Mouse (Mus musculus): ENCODE results near the gene Sf3b2. TPM values are rescaled to one million over a fixed set of nuclear protein-coding genes. Genes with fewer than 3 reads are reported as not detected.

Gene Sf3b2
- total and polyA plus RNA-seq, 2 experiments from 2014 or later, result 283 to 312 TPM

DNA sequence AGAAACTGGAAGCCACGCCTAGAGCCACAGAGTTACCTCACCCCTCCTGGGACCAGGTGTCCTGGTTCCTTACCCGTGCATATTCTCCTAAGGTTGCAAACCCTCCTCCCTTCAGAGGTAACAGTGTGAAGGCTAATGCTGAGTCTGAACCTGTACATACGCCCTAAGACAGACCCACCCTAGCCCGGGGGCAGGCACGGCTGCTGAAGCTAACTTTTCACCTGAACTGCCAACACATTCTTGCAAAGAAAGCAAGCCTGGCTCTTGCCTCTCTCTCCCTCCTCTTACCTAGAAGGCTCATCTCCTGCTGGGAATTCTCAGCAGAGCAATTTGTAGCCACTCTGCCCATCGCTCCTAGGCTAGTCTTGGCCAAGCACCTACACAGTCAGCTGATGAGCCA lies 5.3 kb upstream of the Sf3b2 start:
- no peak overlapping the region for H3K9ac ChIP-seq (replicated peaks; ENCODE audit: low read length, poor library complexity, severe bottlenecking)

DNA sequence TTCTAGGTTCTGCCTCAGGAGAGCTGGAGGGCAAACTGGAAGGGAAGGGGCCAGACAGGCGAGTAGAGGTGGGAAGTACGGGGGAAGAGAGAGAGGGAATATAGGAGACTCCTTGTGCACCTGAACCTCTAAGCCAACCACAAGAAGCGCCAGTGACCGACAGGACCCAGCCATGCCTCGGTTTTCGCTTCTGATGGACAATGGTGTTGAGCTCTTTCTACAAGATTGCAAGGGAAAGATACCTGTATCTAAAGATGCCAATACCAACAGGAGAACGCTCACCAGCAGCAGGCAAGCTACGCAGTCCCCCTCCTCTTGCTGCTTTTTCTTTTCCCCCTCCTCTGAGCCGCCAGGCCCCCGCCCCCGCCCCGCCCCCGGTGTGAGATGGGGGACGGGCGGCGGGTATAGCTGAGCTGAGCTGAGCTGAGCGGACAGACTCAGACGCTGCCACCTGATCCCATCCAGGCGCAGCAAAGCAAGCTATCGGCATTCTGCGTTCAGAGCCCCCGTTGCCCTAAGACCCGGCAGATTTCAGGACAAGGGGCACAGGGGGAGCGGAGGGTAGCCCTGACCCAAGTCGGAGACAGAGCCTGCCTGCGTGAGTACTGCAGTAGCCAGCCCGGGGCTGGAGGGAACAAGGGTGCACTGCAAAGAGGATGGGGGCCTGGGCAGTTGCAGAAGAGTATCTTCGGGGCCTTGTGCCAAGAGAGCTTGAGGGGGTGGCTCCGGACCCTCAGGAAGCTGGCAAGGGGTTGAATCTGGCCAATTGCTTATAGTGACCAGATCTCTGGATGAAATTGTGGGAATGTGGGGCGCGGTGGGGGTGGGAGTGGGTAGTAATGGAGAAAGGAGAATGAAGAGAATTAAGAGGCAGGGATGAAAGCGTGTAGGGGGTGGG lies 2.9 kb upstream of the Sf3b2 start, which contains the start of gene Gal3st3:
Gene Gal3st3, plus strand, starts transcription at position 429 of the 898 bp plus-strand sequence.
- 5% methylated on average over 32 of the region's 32 CpGs for WGBS
- H3K36me3 ChIP-seq (ENCODE audit: insufficient read depth, low read length), result no peaks in the 10 kb centered on the region; the same call in 1 of the 2 replicates
- H3K4me3 ChIP-seq (ENCODE audit: low read depth, low read length), result peak within 1 kb of the TSS; percentile 70
- ATAC-seq (ENCODE audit: low FRiP score), result peak; percentile 57; the same call in 1 of the 2 replicates
- peak within 1 kb of the TSS; percentile 73 for H3K4me2 ChIP-seq (ENCODE audit: low read depth, low read length, poor library complexity, severe bottlenecking)
- H3K9ac ChIP-seq (replicated peaks; ENCODE audit: low read length, poor library complexity, severe bottlenecking), result peak within 1 kb of the TSS; percentile 91
- H3K4me1 ChIP-seq (ENCODE audit: insufficient read depth, low read length), result peaks cover 6% of the 10 kb centered on the region
- H3K27me3 ChIP-seq (ENCODE audit: insufficient read depth, low read length), result no peaks in the 10 kb centered on the region
- no peak for TF ChIP-seq CTCF (IDR thresholded peaks at IDR 0.05)
- H3K27ac ChIP-seq (ENCODE audit: low read depth, low read length), result peak within 1 kb of the TSS; percentile 86
- no peaks in the 10 kb centered on the region for H3K9me3 ChIP-seq (ENCODE audit: low read length)
- DNase-seq (ENCODE audit: low spot score), result peak; percentile 64

More for the DNA sequence above, 5.3 kb upstream of the Sf3b2 start:
- 89% methylated on average over 6 of the region's 6 CpGs for WGBS
- ATAC-seq (ENCODE audit: low FRiP score), result no peak
- H3K27ac ChIP-seq (ENCODE audit: low read depth, low read length), result no peak overlapping the region
- no peak for TF ChIP-seq CTCF (IDR thresholded peaks at IDR 0.05)
- no peak for DNase-seq (ENCODE audit: low spot score)
- no peak overlapping the region for H3K4me3 ChIP-seq (ENCODE audit: low read depth, low read length)
- H3K9me3 ChIP-seq (ENCODE audit: low read length), result no peaks in the 10 kb centered on the region
- no peaks in the 10 kb centered on the region for H3K4me1 ChIP-seq (ENCODE audit: insufficient read depth, low read length)
- H3K36me3 ChIP-seq (ENCODE audit: insufficient read depth, low read length), result peaks cover 8% of the 10 kb centered on the region; the same call in 1 of the 2 replicates
- no peaks in the 10 kb centered on the region for H3K27me3 ChIP-seq (ENCODE audit: insufficient read depth, low read length)
- H3K4me2 ChIP-seq (ENCODE audit: low read depth, low read length, poor library complexity, severe bottlenecking), result no peak overlapping the region

DNA sequence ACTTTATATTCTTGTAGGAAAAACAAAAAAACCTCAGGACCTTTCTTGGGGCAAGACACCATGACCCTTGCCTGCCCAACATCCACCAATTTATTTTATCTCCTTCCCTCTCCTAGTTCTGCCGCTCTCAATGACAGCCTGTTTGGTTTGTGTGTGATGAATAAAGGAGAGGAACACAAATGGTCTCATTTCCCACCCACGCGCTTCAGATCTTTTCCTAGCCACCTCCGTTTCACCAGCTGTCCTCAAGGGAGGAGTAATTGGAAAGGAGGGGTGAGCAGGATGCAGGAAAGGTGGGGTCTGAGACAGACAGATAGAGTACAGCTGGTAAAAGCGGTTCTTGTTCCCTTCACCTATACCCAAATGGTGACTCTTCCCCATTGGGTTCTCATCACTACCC lies 1.4 kb upstream of the Sf3b2 start:
- ATAC-seq (ENCODE audit: low FRiP score), result no peak
- H3K4me3 ChIP-seq (ENCODE audit: low read depth, low read length), result no peak overlapping the region
- TF ChIP-seq CTCF (IDR thresholded peaks at IDR 0.05), result no peak
- no peak overlapping the region for H3K27ac ChIP-seq (ENCODE audit: low read depth, low read length)
- WGBS, result 95% methylated on average over 5 of the region's 5 CpGs
- H3K36me3 ChIP-seq (ENCODE audit: insufficient read depth, low read length), result peaks cover 7% of the 10 kb centered on the region; the same call in 1 of the 2 replicates
- no peak overlapping the region for H3K4me2 ChIP-seq (ENCODE audit: low read depth, low read length, poor library complexity, severe bottlenecking)
- no peaks in the 10 kb centered on the region for H3K27me3 ChIP-seq (ENCODE audit: insufficient read depth, low read length)
- no peak for DNase-seq (ENCODE audit: low spot score)
- no peak overlapping the region for H3K9ac ChIP-seq (replicated peaks; ENCODE audit: low read length, poor library complexity, severe bottlenecking)
- H3K4me1 ChIP-seq (ENCODE audit: insufficient read depth, low read length), result peaks cover 6% of the 10 kb centered on the region
- no peaks in the 10 kb centered on the region for H3K9me3 ChIP-seq (ENCODE audit: low read length)

DNA sequence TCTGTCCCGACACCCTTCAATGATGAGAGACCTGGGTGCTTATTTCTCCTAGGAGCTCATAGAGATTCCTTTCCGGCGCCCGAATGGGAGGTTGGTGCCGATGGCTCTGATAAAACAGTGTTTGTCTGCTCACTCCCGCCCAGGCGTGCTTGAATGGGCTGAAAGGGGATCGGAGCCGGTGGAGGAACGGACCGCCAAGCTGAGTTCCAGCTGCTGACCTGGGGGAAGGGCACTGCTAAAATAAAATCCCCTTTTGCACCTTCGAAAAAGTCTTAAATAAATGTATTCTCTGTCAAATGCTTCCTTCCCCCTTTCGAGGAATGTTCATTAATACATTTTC lies 451 bp upstream of the Sf3b2 start:
- 7% methylated on average over 13 of the region's 13 CpGs for WGBS
- H3K4me1 ChIP-seq (ENCODE audit: insufficient read depth, low read length), result peaks cover 6% of the 10 kb centered on the region
- no peaks in the 10 kb centered on the region for H3K9me3 ChIP-seq (ENCODE audit: low read length)
- H3K36me3 ChIP-seq (ENCODE audit: insufficient read depth, low read length), result peaks cover 12% of the 10 kb centered on the region; the same call in 1 of the 2 replicates
- peak overlapping the region; percentile 65 for H3K9ac ChIP-seq (replicated peaks; ENCODE audit: low read length, poor library complexity, severe bottlenecking)
- DNase-seq (ENCODE audit: low spot score) (no peak), ATAC-seq (ENCODE audit: low FRiP score) (peak; percentile 48; the same call in 1 of the 2 replicates)
- peak overlapping the region; percentile 60 for H3K4me3 ChIP-seq (ENCODE audit: low read depth, low read length)
- H3K4me2 ChIP-seq (ENCODE audit: low read depth, low read length, poor library complexity, severe bottlenecking), result peak overlapping the region; percentile 67
- TF ChIP-seq CTCF (IDR thresholded peaks at IDR 0.05), result no peak
- H3K27ac ChIP-seq (ENCODE audit: low read depth, low read length), result peak overlapping the region; percentile 89
- H3K27me3 ChIP-seq (ENCODE audit: insufficient read depth, low read length), result no peaks in the 10 kb centered on the region

DNA sequence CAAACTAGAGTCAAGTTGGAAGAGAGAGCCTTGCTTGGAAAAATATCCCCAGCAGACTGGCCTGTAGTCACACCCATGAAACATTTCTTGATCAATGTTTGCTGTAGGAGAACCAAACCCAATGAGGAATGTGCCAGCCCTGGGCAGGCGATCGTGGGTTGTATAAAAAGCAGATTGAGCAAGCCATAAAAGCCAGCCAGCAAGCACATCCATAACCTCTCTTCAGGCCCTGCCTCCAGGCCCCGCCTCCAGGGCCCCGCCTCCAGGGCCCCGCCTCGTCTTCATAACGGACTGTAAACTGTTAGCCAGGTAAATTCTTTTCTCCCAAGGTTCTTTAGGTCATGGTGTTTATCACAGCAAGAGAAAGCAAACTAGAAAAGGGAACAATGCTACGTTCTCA lies 16.9 kb downstream of the Sf3b2 start:
- no peak for DNase-seq (ENCODE audit: low spot score)
- H3K36me3 ChIP-seq (ENCODE audit: insufficient read depth, low read length), result peaks cover 35% of the 10 kb centered on the region
- H3K4me1 ChIP-seq (ENCODE audit: insufficient read depth, low read length), result no peaks in the 10 kb centered on the region
- no peak overlapping the region for H3K4me2 ChIP-seq (ENCODE audit: low read depth, low read length, poor library complexity, severe bottlenecking)
- TF ChIP-seq CTCF (IDR thresholded peaks at IDR 0.05), result no peak
- 88% methylated on average over 8 of the region's 8 CpGs for WGBS
- H3K27me3 ChIP-seq (ENCODE audit: insufficient read depth, low read length), result no peaks in the 10 kb centered on the region
- no peak overlapping the region for H3K4me3 ChIP-seq (ENCODE audit: low read depth, low read length)
- H3K9me3 ChIP-seq (ENCODE audit: low read length), result no peaks in the 10 kb centered on the region
- H3K9ac ChIP-seq (replicated peaks; ENCODE audit: low read length, poor library complexity, severe bottlenecking), result no peak overlapping the region
- no peak overlapping the region for H3K27ac ChIP-seq (ENCODE audit: low read depth, low read length)
- no peak for ATAC-seq (ENCODE audit: low FRiP score)

DNA sequence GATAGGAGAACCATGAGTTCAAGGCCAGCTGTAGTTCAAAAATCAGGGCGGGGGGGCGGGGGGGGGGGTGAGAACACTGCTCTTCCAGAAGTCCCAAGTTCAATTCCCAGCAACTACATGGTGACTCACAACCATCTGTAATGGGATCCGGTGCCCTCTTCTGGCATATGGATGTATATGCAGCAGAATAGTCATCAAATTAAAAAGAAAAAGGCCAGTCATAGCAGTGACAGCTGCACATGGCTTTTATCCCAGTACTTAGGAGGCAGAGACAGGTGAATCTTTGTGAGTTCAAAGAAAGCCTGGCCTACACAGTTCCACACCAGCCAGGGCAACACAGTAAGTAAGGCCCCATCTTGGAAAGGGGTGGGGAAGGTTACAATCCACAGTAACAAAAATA lies 18.1 kb downstream of the Sf3b2 start:
- no peaks in the 10 kb centered on the region for H3K4me1 ChIP-seq (ENCODE audit: insufficient read depth, low read length)
- TF ChIP-seq CTCF (IDR thresholded peaks at IDR 0.05), result peak; percentile 56
- H3K36me3 ChIP-seq (ENCODE audit: insufficient read depth, low read length), result peaks cover 35% of the 10 kb centered on the region
- DNase-seq (ENCODE audit: low spot score) (no peak), ATAC-seq (ENCODE audit: low FRiP score) (no peak)
- H3K9ac ChIP-seq (replicated peaks; ENCODE audit: low read length, poor library complexity, severe bottlenecking), result no peak overlapping the region
- no peaks in the 10 kb centered on the region for H3K27me3 ChIP-seq (ENCODE audit: insufficient read depth, low read length)
- H3K9me3 ChIP-seq (ENCODE audit: low read length), result no peaks in the 10 kb centered on the region
- H3K4me3 ChIP-seq (ENCODE audit: low read depth, low read length), result no peak overlapping the region
- no peak overlapping the region for H3K4me2 ChIP-seq (ENCODE audit: low read depth, low read length, poor library complexity, severe bottlenecking)
- no peak overlapping the region for H3K27ac ChIP-seq (ENCODE audit: low read depth, low read length)
- WGBS, result 89% methylated on average over 3 of the region's 3 CpGs

Measured in midbrain, postnatal 0 days (tissue).